Mouse (Mus musculus): ENCODE results near the gene Prss40.

GRCm38 (mm10) chr1:34523647-34524046 lies 37.1 kb downstream of the Prss40 start:
- no peak for TF ChIP-seq CTCF (conservative IDR thresholded peaks at IDR 0.05; ENCODE audit: low read length)
- TF ChIP-seq NANOG (IDR thresholded peaks at IDR 0.05; ENCODE audit: borderline replicate concordance, low read length), result no peak
